Mouse (Mus musculus): ENCODE measurements at regions not wholly inside any gene's neighbourhood (a gene's known extent, or its start where the extent isn't known, plus 50 kb on each side); places are given as distances from the start of the nearest gene placed in this dataset.
A peak's percentile ranks its signal among the peaks of the same experiment; 100 is the strongest.

- intact Hi-C loops (cut with DNase I; ENCODE audit: low total_unique reads): no loop called here
- DNase-seq: no peak
Measured at GRCm38 (mm10) chr13:39950203-39950602, 411.0 kb downstream of the Ofcc1 start.

GRCm38 (mm10) chr13:39935216-39935615, 426.0 kb downstream of the Ofcc1 start:
- intact Hi-C loops (cut with DNase I; ENCODE audit: low total_unique reads): no loop called here

GRCm38 (mm10) chr13:39931487-39931886, 429.8 kb downstream of the Ofcc1 start:
- DNase-seq: no peak
- intact Hi-C loops (cut with DNase I; ENCODE audit: low total_unique reads): no loop called here

More at GRCm38 (mm10) chr13:39935216-39935615, 426.0 kb downstream of the Ofcc1 start:
- DNase-seq: no peak

GRCm38 (mm10) chr13:39928573-39928972, 432.7 kb downstream of the Ofcc1 start:
- intact Hi-C loops (cut with DNase I; ENCODE audit: low total_unique reads): no loop called here
- DNase-seq: no peak

- DNase-seq: no peak
- intact Hi-C loops (cut with DNase I; ENCODE audit: low total_unique reads): no loop called here
Measured at GRCm38 (mm10) chr13:39924366-39924765, 436.9 kb downstream of the Ofcc1 start.

- peak; percentile 11 for DNase-seq
- intact Hi-C loops (cut with DNase I; ENCODE audit: low total_unique reads): no loop called here
Measured at GRCm38 (mm10) chr13:39923113-39923512, 438.1 kb downstream of the Ofcc1 start.

GRCm38 (mm10) chr13:39907720-39908119, 453.5 kb downstream of the Ofcc1 start:
- DNase-seq: no peak
- intact Hi-C loops (cut with DNase I; ENCODE audit: low total_unique reads): no loop called here

- no peak for DNase-seq
- intact Hi-C loops (cut with DNase I; ENCODE audit: low total_unique reads): no loop called here
Measured at GRCm38 (mm10) chr13:39904264-39904663, 457.0 kb downstream of the Ofcc1 start.

- no peak for DNase-seq
Measured at GRCm38 (mm10) chr13:39903319-39903718, 457.9 kb downstream of the Ofcc1 start.

GRCm38 (mm10) chr13:39899332-39899731, 461.9 kb downstream of the Ofcc1 start:
- intact Hi-C loops (cut with DNase I; ENCODE audit: low total_unique reads): no loop called here
- no peak for DNase-seq

More at GRCm38 (mm10) chr13:39903319-39903718, 457.9 kb downstream of the Ofcc1 start:
- intact Hi-C loops (cut with DNase I; ENCODE audit: low total_unique reads): no loop called here

- no peak for DNase-seq
- intact Hi-C loops (cut with DNase I; ENCODE audit: low total_unique reads): no loop called here
Measured at GRCm38 (mm10) chr13:39898412-39898979, 462.8 kb downstream of the Ofcc1 start.

GRCm38 (mm10) chr13:39894159-39894558, 467.1 kb downstream of the Ofcc1 start:
- no peak for DNase-seq
- intact Hi-C loops (cut with DNase I; ENCODE audit: low total_unique reads): no loop called here

- DNase-seq: no peak
- intact Hi-C loops (cut with DNase I; ENCODE audit: low total_unique reads): no loop called here
Measured at GRCm38 (mm10) chr13:39881066-39881465, 480.2 kb downstream of the Ofcc1 start.

GRCm38 (mm10) chr13:39880136-39880535, 481.1 kb downstream of the Ofcc1 start:
- no peak for DNase-seq
- intact Hi-C loops (cut with DNase I; ENCODE audit: low total_unique reads): no loop called here

GRCm38 (mm10) chr13:39877361-39878141, 483.7 kb downstream of the Ofcc1 start:
- intact Hi-C loops (cut with DNase I; ENCODE audit: low total_unique reads): no loop called here
- DNase-seq: no peak

GRCm38 (mm10) chr13:39852257-39852800, 508.9 kb downstream of the Ofcc1 start:
- no peak for DNase-seq
- intact Hi-C loops (cut with DNase I; ENCODE audit: low total_unique reads): no loop called here

- intact Hi-C loops (cut with DNase I; ENCODE audit: low total_unique reads): no loop called here
- no peak for DNase-seq
Measured at GRCm38 (mm10) chr13:39849391-39849790, 511.9 kb downstream of the Ofcc1 start.

GRCm38 (mm10) chr13:39836053-39836584, 525.1 kb downstream of the Ofcc1 start:
- DNase-seq: no peak
- intact Hi-C loops (cut with DNase I; ENCODE audit: low total_unique reads): no loop called here

- DNase-seq: no peak
- intact Hi-C loops (cut with DNase I; ENCODE audit: low total_unique reads): no loop called here
Measured at GRCm38 (mm10) chr13:39835302-39835701, 525.9 kb downstream of the Ofcc1 start.

- no peak for DNase-seq
- intact Hi-C loops (cut with DNase I; ENCODE audit: low total_unique reads): no loop called here
Measured at GRCm38 (mm10) chr13:39834521-39835245, 526.6 kb downstream of the Ofcc1 start.

All from gastrocnemius, postnatal 14 days (tissue).